Mouse (Mus musculus) heart, adult 11 months (tissue): ENCODE data around the gene Ucn.

Experiments used
- DNase-seq: peaks from one replicate; pipeline ENCODE4 v3.0.0; 2022

The Ucn gene

GRCm38 (mm10) chr5:31138241-31138967, at the start of gene Ucn:
Ucn (minus strand) TSS chr5:31138829.
- DNase-seq = peak; percentile 91

- peak; percentile 42 for DNase-seq
These were observed 45.0 kb upstream of the Ucn start for GRCm38 (mm10) chr5:31183678-31184077.

- DNase-seq = peak; percentile 77
These were observed 42.6 kb upstream of the Ucn start for GRCm38 (mm10) chr5:31181183-31181770.

GRCm38 (mm10) chr5:31179766-31180630, 41.4 kb upstream of the Ucn start, which contains the start of the genes Gm29609 and Gtf3c2:
Gm29609 (minus strand) TSS chr5:31179911.
Gtf3c2 (minus strand) TSS chr5:31180144.
- peak; percentile 99 for DNase-seq

GRCm38 (mm10) chr5:31179301-31179765, 40.7 kb upstream of the Ucn start:
- DNase-seq = peak; percentile 95

GRCm38 (mm10) chr5:31168630-31169029, 30.0 kb upstream of the Ucn start:
- DNase-seq = no peak

- peak; percentile 52 for DNase-seq
These were observed 26.2 kb upstream of the Ucn start for GRCm38 (mm10) chr5:31164878-31165277.

GRCm38 (mm10) chr5:31162462-31162861, 23.8 kb upstream of the Ucn start:
- no peak for DNase-seq

- peak; percentile 99 for DNase-seq
These were observed 15.5 kb upstream of the Ucn start, which contains the start of gene Mpv17 for GRCm38 (mm10) chr5:31154152-31154553. Mpv17 (minus strand) TSS chr5:31154251.

GRCm38 (mm10) chr5:31153516-31154151, 15.0 kb upstream of the Ucn start:
- DNase-seq = peak; percentile 96

- DNase-seq = peak; percentile 96
These were observed 13.1 kb upstream of the Ucn start for GRCm38 (mm10) chr5:31151746-31152145.

GRCm38 (mm10) chr5:31149781-31150180, 11.2 kb upstream of the Ucn start:
- peak; percentile 92 for DNase-seq

GRCm38 (mm10) chr5:31138968-31139425, 368 bp upstream of the Ucn start:
- peak; percentile 88 for DNase-seq

GRCm38 (mm10) chr5:31137658-31138057, 971 bp downstream of the Ucn start:
- DNase-seq = peak; percentile 61

GRCm38 (mm10) chr5:31136730-31137424, 1.8 kb downstream of the Ucn start:
- peak; percentile 90 for DNase-seq

- no peak for DNase-seq
These were observed 12.6 kb downstream of the Ucn start for GRCm38 (mm10) chr5:31126050-31126449.

- no peak for DNase-seq
These were observed 15.1 kb downstream of the Ucn start for GRCm38 (mm10) chr5:31123481-31123880.

GRCm38 (mm10) chr5:31121111-31121510, 17.5 kb downstream of the Ucn start:
- peak; percentile 73 for DNase-seq

- DNase-seq = peak; percentile 91
These were observed 21.7 kb downstream of the Ucn start for GRCm38 (mm10) chr5:31116912-31117311.

- peak; percentile 98 for DNase-seq
These were observed 22.3 kb downstream of the Ucn start, which contains the start of gene Trim54 for GRCm38 (mm10) chr5:31116354-31116753. Trim54 (plus strand) TSS chr5:31116712.

- DNase-seq = no peak
These were observed 27.8 kb downstream of the Ucn start for GRCm38 (mm10) chr5:31110781-31111180.

GRCm38 (mm10) chr5:31108000-31108490, 30.6 kb downstream of the Ucn start, which contains the start of gene Slc30a3:
Slc30a3 (minus strand) TSS chr5:31108237.
- peak; percentile 87 for DNase-seq
